Mouse (Mus musculus) hindbrain, embryonic 16.5 days (tissue): ENCODE measurements around the gene Gpatch8. TPM values are rescaled to one million over a fixed set of nuclear protein-coding genes. Genes with fewer than 3 reads are reported as not detected.
"Not testable (repeated sequence)": the region's sequence is repeated elsewhere in the genome, so short reads cannot be mapped to it uniquely, and the experiment has no call there.

ENCODE experiments used
- ATAC-seq: fragments of 200-750 bp; cut with Nextera tagmentation; 2 replicates; pipeline ENCODE4 v1.8.0; 2017; ENCODE audit warnings: moderate TSS enrichment, moderate library complexity
- H3K27ac ChIP-seq: fragments of 300-500 bp; sonication (generic); 2 replicates; pipeline ENCODE4 v1.5.1; 2014; ENCODE audit warnings: low read depth, mild to moderate bottlenecking, control low read depth, low read length, moderate library complexity
- H3K27me3 ChIP-seq: fragments of 300-500 bp; sonication (generic); replicated peaks from 2 replicates; pipeline ENCODE4 v1.6.1; 2014; ENCODE audit warnings: low read length; ENCODE audit not compliant: control insufficient read depth, insufficient read depth
- H3K36me3 ChIP-seq: fragments of 300-500 bp; sonication (generic); 2 replicates; pipeline ENCODE4 v1.6.1; 2014; ENCODE audit warnings: mild to moderate bottlenecking, low read length, moderate library complexity, mixed read lengths; ENCODE audit not compliant: control insufficient read depth, insufficient read depth
- H3K4me1 ChIP-seq: fragments of 300-500 bp; sonication (generic); 2 replicates; pipeline ENCODE4 v1.6.1; 2014; ENCODE audit warnings: low read depth, low read length; ENCODE audit not compliant: control insufficient read depth, insufficient read depth
- H3K4me2 ChIP-seq: fragments of 300-500 bp; sonication (generic); 2 replicates; pipeline ENCODE4 v1.6.1; 2014; ENCODE audit warnings: mild to moderate bottlenecking, low read length, control low read depth, moderate library complexity
- H3K4me3 ChIP-seq: fragments of 300-500 bp; sonication (generic); 2 replicates; pipeline ENCODE4 v1.5.1; 2014; ENCODE audit warnings: mild to moderate bottlenecking, low read length, control low read depth, moderate library complexity
- H3K9ac ChIP-seq: fragments of 300-500 bp; sonication (generic); 2 replicates; pipeline ENCODE4 v1.6.1; 2014; ENCODE audit warnings: low read depth, mild to moderate bottlenecking, control low read depth, low read length, moderate library complexity
- H3K9me3 ChIP-seq: fragments of 300-500 bp; sonication (generic); 2 replicates; pipeline ENCODE4 v1.6.1; 2014; ENCODE audit warnings: mild to moderate bottlenecking, low read length, moderate library complexity; ENCODE audit not compliant: control insufficient read depth
- WGBS: fragments of 180-500 bp; shearing (Covaris S2); extraction: QIAGEN DNeasy Blood & Tissue Kit; methylation state at CpG from one replicate; pipeline ENCODE4 v1.1.7; 2014; 5-methylcytosine and 5-hydroxymethylcytosine counted together
- polyA plus RNA-seq: library from polyadenylated mRNA; unstranded; fragments of >200 nt; fragmentation: Nextera tagmentation; extraction: Ambion mirVana; gene quantifications from 2 replicates; pipeline ENCODE4 v1.2.1, GENCODE M21; 2015

Gene Gpatch8
- polyA plus RNA-seq, 1 experiment from 2014 or later = 52.9 TPM

- ATAC-seq = no peak
- no peak overlapping the region for H3K9ac ChIP-seq
- no peak overlapping the region for H3K4me2 ChIP-seq
- H3K4me1 ChIP-seq = peaks cover 4% of the 10 kb centered on the region; the same call in 1 of the 2 replicates
- H3K27ac ChIP-seq = no peak overlapping the region
- H3K4me3 ChIP-seq = no peak overlapping the region
- H3K9me3 ChIP-seq = no peaks in the 10 kb centered on the region
- no peaks in the 10 kb centered on the region for H3K36me3 ChIP-seq
- 41% methylated on average over 1 of the region's 1 CpGs for WGBS
- no peaks in the 10 kb centered on the region for H3K27me3 ChIP-seq
These were observed 18.8 kb upstream of the Gpatch8 start for GRCm38 (mm10) chr11:102575034-102575433.

DNA sequence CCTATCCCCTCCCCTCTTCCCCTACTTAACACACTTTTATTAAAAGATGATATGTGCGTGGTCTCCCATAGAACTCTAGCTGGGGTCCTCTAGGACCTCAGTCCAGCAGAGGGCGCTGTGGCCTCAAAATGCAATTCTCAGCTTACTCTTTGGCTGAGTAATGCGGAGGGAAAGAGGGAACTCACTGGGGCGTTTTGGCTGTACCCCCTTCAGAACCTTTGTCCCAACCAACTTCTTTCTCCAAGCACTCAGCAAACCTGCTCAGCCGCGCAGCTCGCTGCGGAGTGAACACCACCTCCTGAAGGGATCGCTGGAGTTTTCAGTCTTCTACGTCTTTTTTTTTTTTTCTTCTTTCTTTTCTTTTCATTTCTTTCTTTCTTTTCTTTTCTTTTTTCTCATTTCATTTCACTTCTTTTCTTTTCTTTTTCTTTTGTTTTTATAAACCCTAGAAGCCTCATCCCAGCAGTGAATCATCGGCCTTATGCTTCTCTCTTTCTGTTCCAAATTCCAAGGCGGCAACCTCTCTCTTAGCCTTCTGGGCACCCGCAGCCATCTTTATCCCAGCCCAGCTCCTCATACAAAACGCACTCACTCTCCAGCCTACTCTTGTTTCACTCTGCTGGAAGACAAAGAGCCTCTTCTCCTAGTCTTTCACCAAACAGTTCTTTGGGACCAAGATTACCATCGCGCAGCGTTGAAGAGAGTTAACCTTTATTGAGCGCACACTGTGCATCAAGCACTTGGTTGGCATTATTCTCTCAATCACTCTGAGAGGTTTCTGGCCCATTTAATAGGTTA, 16.9 kb upstream of the Gpatch8 start:
- peak overlapping the region; percentile 45 for H3K4me3 ChIP-seq
- 5% methylated on average over 18 of the region's 18 CpGs for WGBS
- H3K4me2 ChIP-seq = peak overlapping the region; percentile 91
- 0 out of 2 replicates have a peak, but pooled peaks have one; percentile 64 for ATAC-seq
- H3K36me3 ChIP-seq = no peaks in the 10 kb centered on the region
- no peaks in the 10 kb centered on the region for H3K27me3 ChIP-seq
- H3K27ac ChIP-seq = no peak overlapping the region
- H3K4me1 ChIP-seq = no peaks in the 10 kb centered on the region
- no peaks in the 10 kb centered on the region for H3K9me3 ChIP-seq
- H3K9ac ChIP-seq = peak overlapping the region; percentile 59

DNA sequence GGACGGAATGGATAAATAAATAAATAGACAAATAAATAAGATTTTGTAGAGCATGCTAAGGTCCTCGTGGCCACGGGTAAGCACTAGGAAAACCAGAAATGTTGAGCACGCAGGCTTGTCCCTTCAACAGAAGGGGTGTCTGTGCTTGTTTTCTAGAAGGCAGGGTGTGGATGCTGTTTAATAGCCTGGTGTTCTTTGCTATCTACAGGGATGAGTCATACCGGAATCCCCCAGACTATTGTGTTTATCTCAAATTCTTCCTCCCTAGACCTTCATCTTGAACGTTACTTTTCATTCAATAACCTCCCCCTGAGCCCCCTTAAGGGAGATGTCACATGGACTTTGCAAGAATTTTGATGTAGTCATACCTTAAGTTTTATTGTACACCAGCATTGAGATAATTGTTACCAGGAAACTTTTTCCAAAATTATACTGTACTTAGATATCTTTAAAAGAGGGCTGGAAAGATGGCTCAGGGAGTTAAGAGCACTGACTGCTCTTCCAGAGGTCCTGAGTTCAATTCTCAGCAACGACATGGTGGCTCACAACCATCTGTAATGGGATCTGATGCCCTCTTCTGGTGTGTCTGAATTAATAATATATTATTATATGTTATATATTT, 12.7 kb upstream of the Gpatch8 start:
- no peak overlapping the region for H3K27ac ChIP-seq
- H3K36me3 ChIP-seq = no peaks in the 10 kb centered on the region
- 80% methylated on average over 7 of the region's 7 CpGs for WGBS
- H3K27me3 ChIP-seq = no peaks in the 10 kb centered on the region
- H3K4me1 ChIP-seq = no peaks in the 10 kb centered on the region
- no peak for ATAC-seq
- H3K9me3 ChIP-seq = no peaks in the 10 kb centered on the region
- H3K9ac ChIP-seq = no peak overlapping the region
- no peak overlapping the region for H3K4me2 ChIP-seq
- no peak overlapping the region for H3K4me3 ChIP-seq

DNA sequence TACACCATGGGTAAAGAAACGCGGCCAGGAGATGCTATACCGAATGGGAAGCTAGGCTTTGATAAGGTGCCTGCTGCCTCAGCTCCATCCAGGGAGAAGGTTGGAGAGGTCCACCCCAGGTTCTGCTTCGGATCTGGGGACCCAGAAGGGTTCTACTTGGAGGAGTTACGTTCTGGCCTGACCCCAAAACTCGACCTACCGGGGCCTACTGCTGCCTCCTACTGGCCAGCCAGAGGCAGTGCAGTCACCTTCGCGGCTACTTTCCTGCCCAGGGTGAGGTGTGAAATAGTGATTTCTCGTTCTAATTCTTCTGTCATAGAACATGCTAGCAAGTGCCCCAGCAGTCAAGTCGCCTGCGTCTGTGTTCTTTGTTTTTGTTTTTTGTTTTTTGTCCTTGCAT, 12.0 kb upstream of the Gpatch8 start:
- no peak overlapping the region for H3K9ac ChIP-seq
- H3K4me1 ChIP-seq = no peaks in the 10 kb centered on the region
- no peak overlapping the region for H3K27ac ChIP-seq
- H3K27me3 ChIP-seq = no peaks in the 10 kb centered on the region
- no peak overlapping the region for H3K4me3 ChIP-seq
- WGBS = 78% methylated on average over 12 of the region's 12 CpGs
- no peak overlapping the region for H3K4me2 ChIP-seq
- no peak for ATAC-seq
- H3K36me3 ChIP-seq = no peaks in the 10 kb centered on the region
- no peaks in the 10 kb centered on the region for H3K9me3 ChIP-seq

- no peaks in the 10 kb centered on the region for H3K36me3 ChIP-seq
- H3K4me2 ChIP-seq = no peak overlapping the region
- H3K9me3 ChIP-seq = no peaks in the 10 kb centered on the region
- H3K4me1 ChIP-seq = no peaks in the 10 kb centered on the region
- H3K4me3 ChIP-seq = no peak overlapping the region
- no peak for ATAC-seq
- no peak overlapping the region for H3K9ac ChIP-seq
- no peaks in the 10 kb centered on the region for H3K27me3 ChIP-seq
- H3K27ac ChIP-seq = no peak overlapping the region
- 95% methylated on average over 15 of the region's 15 CpGs for WGBS
These were observed 11.5 kb upstream of the Gpatch8 start for GRCm38 (mm10) chr11:102567723-102568122.

GRCm38 (mm10) chr11:102567157-102567556, 11.0 kb upstream of the Gpatch8 start:
- H3K27ac ChIP-seq = no peak overlapping the region
- no peaks in the 10 kb centered on the region for H3K9me3 ChIP-seq
- no peaks in the 10 kb centered on the region for H3K27me3 ChIP-seq
- no peak overlapping the region for H3K4me2 ChIP-seq
- no peak overlapping the region for H3K4me3 ChIP-seq
- no peaks in the 10 kb centered on the region for H3K36me3 ChIP-seq
- no peak for ATAC-seq
- H3K4me1 ChIP-seq = no peaks in the 10 kb centered on the region
- WGBS = 88% methylated on average over 6 of the region's 6 CpGs
- H3K9ac ChIP-seq = no peak overlapping the region

DNA sequence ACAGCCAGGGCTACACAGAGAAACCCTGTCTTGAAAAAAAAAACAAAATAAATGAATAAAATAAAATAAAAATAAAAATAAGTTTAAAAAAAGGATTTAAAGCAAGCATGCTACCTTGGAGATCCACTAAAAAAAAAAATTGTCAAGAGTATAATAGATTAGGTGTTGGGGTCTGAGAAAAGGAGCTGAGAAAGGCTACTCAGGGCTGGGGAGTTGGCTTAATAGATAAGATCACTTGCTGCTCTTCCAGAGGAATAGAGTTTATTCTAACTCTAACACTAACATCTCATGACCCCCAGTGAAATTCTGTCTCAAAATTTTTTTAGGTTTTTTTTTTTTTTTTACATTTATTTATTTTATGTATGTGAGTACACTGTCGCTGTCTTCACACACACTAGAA, 10.1 kb upstream of the Gpatch8 start:
- ATAC-seq = no peak
- Histone ChIP-seq H3K9ac (no peak overlapping the region), H3K4me1 (no peaks in the 10 kb centered on the region), H3K27me3 (no peaks in the 10 kb centered on the region), H3K4me2 (no peak overlapping the region), H3K36me3 (no peaks in the 10 kb centered on the region), H3K27ac (no peak overlapping the region), H3K9me3 (no peaks in the 10 kb centered on the region), H3K4me3 (no peak overlapping the region)
- WGBS = 90% methylated on average over 1 of the region's 1 CpGs

GRCm38 (mm10) chr11:102565741-102566140, 9.5 kb upstream of the Gpatch8 start:
- no peak for ATAC-seq
- no peaks in the 10 kb centered on the region for H3K36me3 ChIP-seq
- H3K4me2 ChIP-seq = no peak overlapping the region
- no peak overlapping the region for H3K9ac ChIP-seq
- H3K27ac ChIP-seq = no peak overlapping the region
- H3K9me3 ChIP-seq = no peaks in the 10 kb centered on the region
- no peak overlapping the region for H3K4me3 ChIP-seq
- H3K27me3 ChIP-seq = no peaks in the 10 kb centered on the region
- no peaks in the 10 kb centered on the region for H3K4me1 ChIP-seq

DNA sequence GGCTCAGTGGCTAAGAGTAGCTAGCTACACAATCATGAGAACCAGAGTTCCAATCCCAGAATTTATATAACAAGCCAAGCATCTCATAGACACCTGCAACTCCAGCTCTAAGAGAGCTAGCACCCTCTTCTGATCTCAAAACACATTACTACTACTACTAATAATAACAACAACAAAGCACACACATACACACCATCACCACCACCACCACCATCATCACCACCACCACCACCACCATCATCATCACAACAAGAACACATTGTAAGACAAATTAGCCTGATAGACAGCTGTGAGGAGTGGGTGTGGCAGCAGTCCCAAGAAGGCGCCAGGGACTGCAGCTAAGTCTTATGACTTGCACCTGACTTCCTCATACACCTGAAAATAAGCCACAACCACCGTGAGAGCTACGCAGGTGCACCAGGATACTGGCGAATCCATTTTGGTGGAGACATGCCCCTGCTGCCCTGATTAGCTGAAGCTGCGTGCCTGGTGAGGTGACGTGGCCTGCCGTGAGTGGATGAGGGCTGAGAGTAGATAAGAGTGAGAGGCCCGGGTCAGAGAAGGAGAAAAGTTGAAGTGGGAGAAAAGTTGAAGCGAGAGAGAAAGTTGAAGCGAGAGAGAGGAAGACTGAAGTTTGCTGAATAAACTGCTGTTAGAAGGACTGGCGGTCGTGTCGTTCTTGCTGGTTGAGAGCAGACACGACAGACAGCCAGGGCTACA, 8.9 kb upstream of the Gpatch8 start:
- not testable (repeated sequence) for ATAC-seq, H3K9me3 ChIP-seq, H3K4me3 ChIP-seq, H3K27me3 ChIP-seq, H3K27ac ChIP-seq, H3K4me1 ChIP-seq, H3K9ac ChIP-seq, H3K4me2 ChIP-seq, H3K36me3 ChIP-seq
- 84% methylated on average over 14 of the region's 14 CpGs for WGBS
